Mouse (Mus musculus) neural tube, embryonic 15.5 days (tissue): ENCODE measurements at regions not wholly inside any gene's neighbourhood (a gene's known extent, or its start where the extent isn't known, plus 50 kb on each side); places are given as distances from the start of the nearest gene placed in this dataset.

Experiments
- ATAC-seq: fragments of 200-750 bp; cut with Nextera tagmentation; 2 replicates; pipeline ENCODE4 v1.8.0; 2017; ENCODE audit warnings: mild to moderate bottlenecking, moderate TSS enrichment, moderate library complexity; ENCODE audit not compliant: low FRiP score
- H3K27ac ChIP-seq: fragments of 300-500 bp; sonication (generic); replicated peaks from 2 replicates; pipeline ENCODE4 v1.5.1; 2015; ENCODE audit warnings: mild to moderate bottlenecking, inconsistent platforms
- H3K27me3 ChIP-seq: fragments of 300-500 bp; sonication (generic); replicated peaks from 2 replicates; pipeline ENCODE4 v1.6.1; 2015; ENCODE audit warnings: inconsistent platforms
- H3K36me3 ChIP-seq: fragments of 300-500 bp; sonication (generic); 2 replicates; pipeline ENCODE4 v1.6.1; 2015; ENCODE audit warnings: inconsistent platforms
- H3K4me1 ChIP-seq: fragments of 300-500 bp; sonication (generic); 2 replicates; pipeline ENCODE4 v1.6.1; 2015; ENCODE audit warnings: inconsistent platforms
- H3K4me2 ChIP-seq: fragments of 300-500 bp; sonication (generic); 2 replicates; pipeline ENCODE4 v1.6.1; 2015; ENCODE audit warnings: inconsistent platforms, mild to moderate bottlenecking, moderate library complexity
- H3K4me3 ChIP-seq: fragments of 300-500 bp; sonication (generic); replicated peaks from 2 replicates; pipeline ENCODE4 v1.5.1; 2015; ENCODE audit warnings: mild to moderate bottlenecking, inconsistent platforms
- H3K9ac ChIP-seq: fragments of 300-500 bp; sonication (generic); replicated peaks from 2 replicates; pipeline ENCODE4 v1.6.1; 2015; ENCODE audit warnings: mild to moderate bottlenecking, inconsistent platforms
- H3K9me3 ChIP-seq: fragments of 300-500 bp; sonication (generic); replicated peaks from 2 replicates; pipeline ENCODE4 v1.6.1; 2016; ENCODE audit warnings: inconsistent platforms
- WGBS: fragments of 180-500 bp; shearing (Covaris S2); methylation state at CpG from one replicate; pipeline ENCODE4 v1.1.7; 2015; ENCODE audit warnings: mixed read lengths; 5-methylcytosine and 5-hydroxymethylcytosine counted together

DNA sequence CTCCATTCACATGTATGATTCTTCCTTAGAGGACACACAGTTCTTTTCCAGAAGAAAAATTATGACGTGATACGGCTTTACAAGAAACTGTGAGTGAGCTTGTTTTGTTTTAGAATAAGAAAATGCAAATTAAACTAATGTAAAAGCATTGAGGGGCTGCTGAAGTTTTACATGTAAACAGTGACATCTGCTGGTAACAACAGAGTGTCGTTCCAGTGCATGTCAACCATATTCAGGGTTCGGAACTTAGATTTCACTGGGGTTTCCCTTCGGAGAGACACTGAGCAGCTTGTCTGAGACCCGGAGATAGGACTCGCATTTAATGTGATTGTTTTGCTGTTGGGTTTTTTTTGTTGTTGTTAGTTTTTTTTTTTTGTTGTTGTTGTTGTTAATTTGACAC lies 148.4 kb upstream of the Ube3a start:
- Histone ChIP-seq H3K27ac (no peak overlapping the region), H3K36me3 (no peaks in the 10 kb centered on the region), H3K4me1 (no peaks in the 10 kb centered on the region), H3K4me2 (no peak overlapping the region), H3K9ac (no peak overlapping the region), H3K27me3 (no peaks in the 10 kb centered on the region), H3K4me3 (no peak overlapping the region), H3K9me3 (peaks cover 5% of the 10 kb centered on the region)
- ATAC-seq: peak; percentile 63; the same call in 1 of the 2 replicates
- WGBS: 58% methylated on average over 7 of the region's 7 CpGs
